Mouse (Mus musculus): ENCODE measurements around the gene Cdc42ep4. TPM values are rescaled to one million over a fixed set of nuclear protein-coding genes. Genes with fewer than 3 reads are reported as not detected.

Cdc42ep4 gene
- polyA plus RNA-seq, 2 experiments: 47.3 to 49.6 TPM

DNA sequence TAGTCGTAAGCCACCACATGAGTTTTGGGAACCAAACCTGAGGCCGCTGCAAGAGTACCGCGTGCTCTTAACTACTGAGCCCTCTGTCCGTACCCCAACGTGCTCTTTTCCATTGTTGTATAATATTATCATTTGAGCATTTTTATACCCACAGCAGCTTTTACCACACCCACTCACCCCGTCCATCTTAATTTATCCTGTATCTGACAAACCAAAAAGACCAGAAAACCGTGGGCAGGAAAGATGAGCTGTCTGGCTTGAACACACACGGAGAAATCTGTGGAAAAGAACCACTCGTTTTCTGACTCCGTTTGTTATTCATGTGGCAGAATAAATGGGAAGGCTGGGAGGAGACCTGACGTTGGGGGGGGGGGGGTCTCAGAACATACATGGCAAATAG lies 61.2 kb downstream of the Cdc42ep4 start:
- no peak overlapping the region for H3K4me3 ChIP-seq (replicated peaks; ENCODE audit: low read length)
- no peaks in the 10 kb centered on the region for H3K4me1 ChIP-seq (ENCODE audit: control insufficient read depth, insufficient read depth, low read length)
- no peak overlapping the region for H3K27ac ChIP-seq (replicated peaks; ENCODE audit: low read depth, low read length)
- H3K27me3 ChIP-seq (ENCODE audit: control insufficient read depth, insufficient read depth, low read length): no peaks in the 10 kb centered on the region
- 89% methylated on average over 12 of the region's 12 CpGs for WGBS
- H3K4me2 ChIP-seq (replicated peaks; ENCODE audit: low read depth, low read length, severe bottlenecking): no peak overlapping the region
- no peak for DNase-seq (ENCODE audit: low spot score)
- ATAC-seq (ENCODE audit: low FRiP score, low read depth): no peak
- no peak for TF ChIP-seq POLR2A (IDR thresholded peaks at IDR 0.05; ENCODE audit: borderline replicate concordance, extremely low read depth, insufficient read depth, insufficient read length)
- H3K9me3 ChIP-seq (ENCODE audit: control insufficient read depth, low read length): no peaks in the 10 kb centered on the region
- peaks cover 75% of the 10 kb centered on the region for H3K36me3 ChIP-seq (ENCODE audit: control insufficient read depth, insufficient read depth, low read length)
- H3K9ac ChIP-seq (ENCODE audit: low read depth, low read length, severe bottlenecking): no peak overlapping the region

DNA sequence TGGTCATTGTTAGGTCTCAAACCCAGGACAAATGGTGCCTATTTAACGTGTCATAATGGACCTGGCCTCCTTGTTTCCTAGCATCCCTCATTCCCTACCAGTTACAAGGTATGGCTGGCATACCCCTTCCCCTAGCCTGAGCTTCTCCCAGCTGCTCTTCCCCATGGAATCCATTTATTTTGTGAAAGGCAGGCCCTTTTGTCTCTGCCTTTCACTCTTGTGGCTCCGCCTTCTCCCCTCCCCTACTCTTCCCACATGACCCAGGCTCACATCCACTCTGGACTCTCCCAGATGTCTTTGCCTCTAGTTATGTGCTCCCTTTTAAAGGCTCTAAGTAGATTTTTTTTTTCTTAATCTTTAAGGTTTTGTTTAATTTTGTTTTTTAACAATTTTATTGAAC lies 64.7 kb downstream of the Cdc42ep4 start:
- H3K27me3 ChIP-seq (ENCODE audit: control insufficient read depth, insufficient read depth, low read length): no peaks in the 10 kb centered on the region
- H3K4me3 ChIP-seq (replicated peaks; ENCODE audit: low read length): no peak overlapping the region
- H3K4me1 ChIP-seq (ENCODE audit: control insufficient read depth, insufficient read depth, low read length): peaks cover 13% of the 10 kb centered on the region
- ATAC-seq (ENCODE audit: low FRiP score, low read depth) (no peak), DNase-seq (ENCODE audit: low spot score) (no peak)
- H3K9ac ChIP-seq (ENCODE audit: low read depth, low read length, severe bottlenecking): no peak overlapping the region
- no peak overlapping the region for H3K4me2 ChIP-seq (replicated peaks; ENCODE audit: low read depth, low read length, severe bottlenecking)
- H3K9me3 ChIP-seq (ENCODE audit: control insufficient read depth, low read length): no peaks in the 10 kb centered on the region
- 74% methylated on average over 2 of the region's 2 CpGs for WGBS
- no peak overlapping the region for H3K27ac ChIP-seq (replicated peaks; ENCODE audit: low read depth, low read length)
- TF ChIP-seq POLR2A (IDR thresholded peaks at IDR 0.05; ENCODE audit: borderline replicate concordance, extremely low read depth, insufficient read depth, insufficient read length): no peak
- H3K36me3 ChIP-seq (ENCODE audit: control insufficient read depth, insufficient read depth, low read length): peaks cover 42% of the 10 kb centered on the region

- TF ChIP-seq POLR2A (IDR thresholded peaks at IDR 0.05; ENCODE audit: borderline replicate concordance, extremely low read depth, insufficient read depth, insufficient read length): no peak
- ATAC-seq (ENCODE audit: low FRiP score, low read depth) (no peak), DNase-seq (ENCODE audit: low spot score) (no peak)
- Histone ChIP-seq H3K27ac (replicated peaks; ENCODE audit: low read depth, low read length) (peak overlapping the region; percentile 91), H3K36me3 (ENCODE audit: control insufficient read depth, insufficient read depth, low read length) (peaks cover 24% of the 10 kb centered on the region), H3K4me1 (ENCODE audit: control insufficient read depth, insufficient read depth, low read length) (peaks cover 14% of the 10 kb centered on the region), H3K9ac (ENCODE audit: low read depth, low read length, severe bottlenecking) (peak overlapping the region; percentile 83), H3K9me3 (ENCODE audit: control insufficient read depth, low read length) (no peaks in the 10 kb centered on the region), H3K4me2 (replicated peaks; ENCODE audit: low read depth, low read length, severe bottlenecking) (peak overlapping the region; percentile 78), H3K27me3 (ENCODE audit: control insufficient read depth, insufficient read depth, low read length) (no peaks in the 10 kb centered on the region), H3K4me3 (replicated peaks; ENCODE audit: low read length) (peak overlapping the region; percentile 96)
- 42% methylated on average over 25 of the region's 25 CpGs for WGBS
Observed at GRCm38 (mm10) chr11:113684707-113685426, 66.8 kb downstream of the Cdc42ep4 start.

GRCm38 (mm10) chr11:113683957-113684706 lies 67.5 kb downstream of the Cdc42ep4 start, which contains the start of the genes Fam104a and D11Wsu47e:
Fam104a (minus strand) TSS chr11:113684155.
D11Wsu47e (plus strand) TSS chr11:113684412.
- H3K9me3 ChIP-seq (ENCODE audit: control insufficient read depth, low read length): no peaks in the 10 kb centered on the region
- WGBS: under 1% methylated on average over 51 of the region's 73 CpGs
- H3K27me3 ChIP-seq (ENCODE audit: control insufficient read depth, insufficient read depth, low read length): no peaks in the 10 kb centered on the region
- 0 out of 2 replicates have a peak, but pooled peaks have one; percentile 47 for TF ChIP-seq POLR2A (IDR thresholded peaks at IDR 0.05; ENCODE audit: borderline replicate concordance, extremely low read depth, insufficient read depth, insufficient read length)
- peak; percentile 93 for DNase-seq (ENCODE audit: low spot score)
- ATAC-seq (ENCODE audit: low FRiP score, low read depth): peak; percentile 92
- peaks cover 17% of the 10 kb centered on the region for H3K36me3 ChIP-seq (ENCODE audit: control insufficient read depth, insufficient read depth, low read length)
- peak within 1 kb of the TSS; percentile 96 for H3K4me3 ChIP-seq (replicated peaks; ENCODE audit: low read length)
- H3K4me2 ChIP-seq (replicated peaks; ENCODE audit: low read depth, low read length, severe bottlenecking): peak within 1 kb of the TSS; percentile 78
- H3K27ac ChIP-seq (replicated peaks; ENCODE audit: low read depth, low read length): peak within 1 kb of the TSS; percentile 91
- peak within 1 kb of the TSS; percentile 83 for H3K9ac ChIP-seq (ENCODE audit: low read depth, low read length, severe bottlenecking)
- H3K4me1 ChIP-seq (ENCODE audit: control insufficient read depth, insufficient read depth, low read length): peaks cover 14% of the 10 kb centered on the region

- no peak for TF ChIP-seq POLR2A (IDR thresholded peaks at IDR 0.05; ENCODE audit: borderline replicate concordance, extremely low read depth, insufficient read depth, insufficient read length)
- peak overlapping the region; percentile 78 for H3K4me2 ChIP-seq (replicated peaks; ENCODE audit: low read depth, low read length, severe bottlenecking)
- H3K9ac ChIP-seq (ENCODE audit: low read depth, low read length, severe bottlenecking): peak overlapping the region; percentile 83
- peak overlapping the region; percentile 91 for H3K27ac ChIP-seq (replicated peaks; ENCODE audit: low read depth, low read length)
- H3K36me3 ChIP-seq (ENCODE audit: control insufficient read depth, insufficient read depth, low read length): peaks cover 11% of the 10 kb centered on the region
- ATAC-seq (ENCODE audit: low FRiP score, low read depth) (peak; percentile 70; the same call in 1 of the 2 replicates), DNase-seq (ENCODE audit: low spot score) (no peak)
- H3K27me3 ChIP-seq (ENCODE audit: control insufficient read depth, insufficient read depth, low read length): no peaks in the 10 kb centered on the region
- H3K9me3 ChIP-seq (ENCODE audit: control insufficient read depth, low read length): no peaks in the 10 kb centered on the region
- H3K4me3 ChIP-seq (replicated peaks; ENCODE audit: low read length): peak overlapping the region; percentile 96
- H3K4me1 ChIP-seq (ENCODE audit: control insufficient read depth, insufficient read depth, low read length): peaks cover 14% of the 10 kb centered on the region
- WGBS: 0% methylated on average over 11 of the region's 38 CpGs
Observed at GRCm38 (mm10) chr11:113683627-113683956, 68.1 kb downstream of the Cdc42ep4 start.

All from limb, embryonic 14.5 days (tissue).